Mouse (Mus musculus): Measurements from ENCODE around the gene Rfc4. TPM values are rescaled to one million over a fixed set of nuclear protein-coding genes. Genes with fewer than 3 reads are reported as not detected.

Gene Rfc4
- polyA plus RNA-seq, 1 experiment from 2014 or later = 71.7 TPM

Small RNA genes within 50 kb of the gene (microRNA-seq; reads per million reads assigned to microRNA genes)
- not detected for gene Gm49346

Other genes with a start within 250 kb of the Rfc4 start
- 1.2 TPM in 1 of 2 replicates, not detected in the other for gene Ahsg, start 236.5 kb downstream of the Rfc4 start, polyA plus RNA-seq (2015; fragmentation: Nextera tagmentation; extraction: Ambion mirVana)
- not detected in 2 replicates for gene Fetub, start 209.4 kb downstream of the Rfc4 start, polyA plus RNA-seq (2015; fragmentation: Nextera tagmentation; extraction: Ambion mirVana)
- not detected in 2 replicates for gene Hrg, start 176.7 kb downstream of the Rfc4 start, polyA plus RNA-seq (2015; fragmentation: Nextera tagmentation; extraction: Ambion mirVana)
- gene Kng2, start 98.3 kb downstream of the Rfc4 start, polyA plus RNA-seq (2015; fragmentation: Nextera tagmentation; extraction: Ambion mirVana) = not detected in 2 replicates
- gene Kng1, start 69.9 kb downstream of the Rfc4 start, polyA plus RNA-seq (2015; fragmentation: Nextera tagmentation; extraction: Ambion mirVana) = 0.80 TPM in 1 of 2 replicates, not detected in the other
- gene Eif4a2, start 20.3 kb downstream of the Rfc4 start, polyA plus RNA-seq (2015; fragmentation: Nextera tagmentation; extraction: Ambion mirVana) = 338 and 359 TPM in 2 replicates
- not detected in 2 replicates for gene Adipoq, start 18.8 kb upstream of the Rfc4 start, polyA plus RNA-seq (2015; fragmentation: Nextera tagmentation; extraction: Ambion mirVana)
- 53.8 and 55.9 TPM in 2 replicates for gene St6gal1, start 97.0 kb upstream of the Rfc4 start, polyA plus RNA-seq (2015; fragmentation: Nextera tagmentation; extraction: Ambion mirVana)

Measured in forebrain, embryonic 15.5 days (tissue).